Mouse (Mus musculus) E14TG2a.4 (cell line): Measurements from ENCODE around the gene Sod1.

Experiments
- CTCF ChIP-seq: conservative IDR thresholded peaks from 2 replicates; pipeline ENCODE4 v1.5.1; 2014; ENCODE audit warnings: low read length
- NANOG ChIP-seq: IDR thresholded peaks from 2 replicates; pipeline ENCODE4 v1.6.1; 2014; ENCODE audit warnings: borderline replicate concordance, low read length, mixed read lengths

GRCm38 (mm10) chr16:90242426-90243304, 22.1 kb downstream of the Sod1 start:
- TF ChIP-seq CTCF (no peak), NANOG (no peak)
